Mouse (Mus musculus): Measurements from ENCODE around the gene Myb.

DNA sequence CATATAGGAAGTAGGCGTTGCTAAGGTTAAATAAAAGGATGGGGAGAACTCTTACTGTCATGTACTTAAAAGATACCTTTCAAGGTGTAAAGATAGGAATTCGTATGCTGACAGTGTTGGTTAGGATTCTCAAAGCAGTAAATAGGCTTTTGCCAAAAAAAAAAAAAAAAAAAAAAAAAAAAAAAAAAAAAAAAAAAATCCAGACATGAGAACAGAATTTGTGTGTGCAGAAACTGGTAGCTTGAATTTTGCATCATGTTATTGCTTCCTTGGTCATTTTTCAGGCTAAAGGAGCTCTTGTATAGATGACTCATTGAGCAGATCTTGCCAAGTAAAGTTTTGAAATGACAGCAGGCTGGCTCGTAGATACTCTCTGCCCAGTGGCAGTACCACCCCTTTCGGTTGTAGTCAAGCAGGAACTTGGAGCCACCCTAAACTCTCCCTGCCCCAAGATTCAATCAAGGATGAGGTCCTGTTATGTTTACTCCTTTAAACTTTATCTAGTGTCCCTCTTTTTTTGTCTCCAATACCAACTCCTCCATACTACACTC, 11.9 kb upstream of the Myb start:
- TF ChIP-seq POLR2A (IDR thresholded peaks at IDR 0.05; ENCODE audit: borderline replicate concordance, insufficient read depth, low read length) (no peak), CTCF (IDR thresholded peaks at IDR 0.05; ENCODE audit: borderline replicate concordance, insufficient read depth, low read depth, low read length) (no peak)
